ENCODE assay signal across 24 mouse cellular contexts in genomic region chr11:88493795-88494559, GRCm38 (mm10).
DNase-seq lines count a peak whose midpoint lies in the region; ATAC-seq lines count a peak whose summit lies in the region.
"Had no signal": no experiment of that assay in that cellular context is flagged by ENCODE, and none has a peak within 500 bp of the region (broad histone marks: within the 10 kb centered on the region; RNA-seq: fewer than 3 reads in every experiment).

No protein-coding gene starts in this region.

- intact Hi-C loops in heart, postnatal 10 days (cut with DNase I), result no loop called here

- no peak overlapping the region for H3K4me2 ChIP-seq in forebrain, embryonic 14.5 days (ENCODE audit: low read length)
- H3K4me2 ChIP-seq in forebrain, embryonic 15.5 days (replicated peaks), result no peak overlapping the region
- no peak overlapping the region for H3K4me2 ChIP-seq in midbrain, embryonic 14.5 days (ENCODE audit: low read length)
- H3K4me2 ChIP-seq: embryonic facial prominence, embryonic 12.5 days; heart, embryonic 11.5 days; intestine, embryonic 15.5 days; limb, embryonic 13.5 days; liver, embryonic 11.5 days; lung, embryonic 15.5 days; midbrain, embryonic 13.5 days had no signal

- no peaks in the 10 kb centered on the region for H3K9me3 ChIP-seq in forebrain, embryonic 14.5 days (replicated peaks; ENCODE audit: control insufficient read depth, low read length)
- H3K9me3 ChIP-seq in forebrain, embryonic 15.5 days, result no peaks in the 10 kb centered on the region
- no peaks in the 10 kb centered on the region for H3K9me3 ChIP-seq in midbrain, embryonic 10.5 days (replicated peaks)
- no peaks in the 10 kb centered on the region for H3K9me3 ChIP-seq in midbrain, embryonic 14.5 days (ENCODE audit: control insufficient read depth, low read length)
- H3K9me3 ChIP-seq: embryonic facial prominence, embryonic 12.5 days; intestine, embryonic 15.5 days; limb, embryonic 13.5 days; lung, embryonic 15.5 days; midbrain, embryonic 13.5 days had no signal

- no peak for ATAC-seq in forebrain, embryonic 14.5 days
- ATAC-seq in forebrain, embryonic 15.5 days (replicated peaks), result no peak
- ATAC-seq in midbrain, embryonic 14.5 days (ENCODE audit: low FRiP score, low TSS enrichment), result no peak
- ATAC-seq: intestine, embryonic 15.5 days; midbrain, embryonic 13.5 days had no signal

- WGBS in forebrain, embryonic 14.5 days, result 90% methylated on average over 18 of the region's 18 CpGs
- 88% methylated on average over 18 of the region's 18 CpGs for WGBS in forebrain, embryonic 15.5 days
- 91% methylated on average over 18 of the region's 18 CpGs for WGBS in midbrain, embryonic 10.5 days
- whole genome bisulfite sequencing in midbrain, embryonic 14.5 days, result 89% methylated on average over 18 of the region's 18 CpGs

- H3K4me1 ChIP-seq in forebrain, embryonic 14.5 days (ENCODE audit: control insufficient read depth, insufficient read depth, low read length), result peaks cover 17% of the 10 kb centered on the region
- peaks cover 35% of the 10 kb centered on the region for H3K4me1 ChIP-seq in forebrain, embryonic 15.5 days
- peaks cover 62% of the 10 kb centered on the region for H3K4me1 ChIP-seq in midbrain, embryonic 10.5 days
- H3K4me1 ChIP-seq in midbrain, embryonic 14.5 days (ENCODE audit: control insufficient read depth, insufficient read depth, low read length), result peaks cover 39% of the 10 kb centered on the region

- DNase-seq in forebrain, embryonic 14.5 days (ENCODE audit: low spot score), result no peak
- no peak for DNase-seq in midbrain, embryonic 10.5 days (ENCODE audit: low spot score)
- DNase-seq in midbrain, embryonic 14.5 days, result no peak
- DNase-seq in spleen, postnatal 36 days (ENCODE audit: low spot score in 2 of 2), result peak; percentile 55 to 65
- DNase-seq in spleen, adult 18-20 months, result no peak
- no peak for DNase-seq in heart, postnatal 10 days
- DNase-seq: adrenal gland, postnatal 25 days; cerebellum, adult 11-12 months; cerebellum, adult 9-11 months; embryo, embryonic 11 days; gastrocnemius, postnatal 25 days; heart, postnatal 4 days; kidney, adult 2 months; kidney, postnatal 4 days; thymus, adult 2 months; thymus, postnatal 36 days had no signal

- H3K27me3 ChIP-seq in forebrain, embryonic 14.5 days (replicated peaks; ENCODE audit: control insufficient read depth, insufficient read depth, low read length), result no peaks in the 10 kb centered on the region
- no peaks in the 10 kb centered on the region for H3K27me3 ChIP-seq in forebrain, embryonic 15.5 days
- no peaks in the 10 kb centered on the region for H3K27me3 ChIP-seq in midbrain, embryonic 10.5 days (ENCODE audit: low read depth, poor library complexity, severe bottlenecking)
- H3K27me3 ChIP-seq in midbrain, embryonic 14.5 days (ENCODE audit: control insufficient read depth, insufficient read depth, low read length), result no peaks in the 10 kb centered on the region
- H3K27me3 ChIP-seq: embryonic facial prominence, embryonic 12.5 days; intestine, embryonic 15.5 days; limb, embryonic 13.5 days; lung, embryonic 15.5 days; midbrain, embryonic 13.5 days had no signal

- H3K4me3 ChIP-seq in forebrain, embryonic 14.5 days (ENCODE audit: low read depth, low read length), result no peak overlapping the region
- no peak overlapping the region for H3K4me3 ChIP-seq in forebrain, embryonic 15.5 days
- no peak overlapping the region for H3K4me3 ChIP-seq in midbrain, embryonic 10.5 days
- no peak overlapping the region for H3K4me3 ChIP-seq in midbrain, embryonic 14.5 days (replicated peaks; ENCODE audit: low read depth, low read length)
- H3K4me3 ChIP-seq: embryonic facial prominence, embryonic 12.5 days; intestine, embryonic 15.5 days; limb, embryonic 13.5 days; lung, embryonic 15.5 days; midbrain, embryonic 13.5 days had no signal

- no peaks in the 10 kb centered on the region for H3K36me3 ChIP-seq in forebrain, embryonic 14.5 days (ENCODE audit: control insufficient read depth, insufficient read depth, low read length)
- no peaks in the 10 kb centered on the region for H3K36me3 ChIP-seq in forebrain, embryonic 15.5 days
- peaks cover 36% of the 10 kb centered on the region for H3K36me3 ChIP-seq in midbrain, embryonic 10.5 days
- no peaks in the 10 kb centered on the region for H3K36me3 ChIP-seq in midbrain, embryonic 14.5 days (ENCODE audit: control insufficient read depth, insufficient read depth, low read length)
- H3K36me3 ChIP-seq: embryonic facial prominence, embryonic 12.5 days; intestine, embryonic 15.5 days; lung, embryonic 15.5 days; midbrain, embryonic 13.5 days had no signal

- 0 out of 2 replicates have a peak overlapping the region, but pooled peaks have one; percentile 5 for H3K27ac ChIP-seq in forebrain, embryonic 14.5 days (ENCODE audit: low read depth, low read length)
- no peak overlapping the region for H3K27ac ChIP-seq in forebrain, embryonic 15.5 days (replicated peaks)
- H3K27ac ChIP-seq in midbrain, embryonic 10.5 days (replicated peaks), result peak overlapping the region; percentile 33; the same call in 1 of the 2 replicates
- H3K27ac ChIP-seq in midbrain, embryonic 14.5 days (replicated peaks; ENCODE audit: low read depth, low read length), result no peak overlapping the region
- H3K27ac ChIP-seq: embryonic facial prominence, embryonic 12.5 days; intestine, embryonic 15.5 days; limb, embryonic 13.5 days; lung, embryonic 15.5 days had no signal

- H3K9ac ChIP-seq in forebrain, embryonic 14.5 days (ENCODE audit: low read length), result no peak overlapping the region
- H3K9ac ChIP-seq in forebrain, embryonic 15.5 days (replicated peaks), result no peak overlapping the region
- H3K9ac ChIP-seq in midbrain, embryonic 14.5 days (replicated peaks; ENCODE audit: low read length), result no peak overlapping the region
- H3K9ac ChIP-seq: embryonic facial prominence, embryonic 12.5 days; intestine, embryonic 15.5 days; limb, embryonic 13.5 days; lung, embryonic 15.5 days; midbrain, embryonic 13.5 days had no signal

Comparison
In these comparisons a context has a peak if more than half of its experiments do, and no peak if none do; other contexts are left out.
1. DNase-seq: peak in spleen, postnatal 36 days (2 of 2); none in forebrain, embryonic 14.5 days (single experiment), midbrain, embryonic 10.5 days (single experiment), midbrain, embryonic 14.5 days (single experiment), spleen, adult 18-20 months (0 of 2) and heart, postnatal 10 days (0 of 2).
2. H3K27ac ChIP-seq: peak in forebrain, embryonic 14.5 days (single experiment) and midbrain, embryonic 10.5 days (single experiment); none in forebrain, embryonic 15.5 days (single experiment) and midbrain, embryonic 14.5 days (single experiment).